ENCODE assay signal across 14 mouse cellular contexts in genomic region chr11:44546250-44546649, GRCm38 (mm10). TPM values are rescaled to one million over a fixed set of nuclear protein-coding genes. Genes with fewer than 3 reads are reported as not detected.
DNase-seq lines count a peak whose midpoint lies in the region; ATAC-seq and TF ChIP-seq lines count a peak whose summit lies in the region.
"Had no signal": no experiment of that assay in that cellular context is flagged by ENCODE, and none has a peak within 500 bp of the region (broad histone marks: within the 10 kb centered on the region; RNA-seq: fewer than 3 reads in every experiment).

No protein-coding gene starts in this region.

- WGBS in heart, embryonic 10.5 days = 76% methylated on average over 8 of the region's 8 CpGs
- 73% methylated on average over 8 of the region's 8 CpGs for whole genome bisulfite sequencing in liver, embryonic 16.5 days (ENCODE audit: insufficient replicate concordance)

- no peak for DNase-seq in left cerebral cortex, adult 2 months (ENCODE audit: extremely low spot score in 1 of 2, low spot score in 2 of 2)
- DNase-seq in left cerebral cortex, postnatal 36 days (ENCODE audit: low spot score in 2 of 2) = no peak
- peak; percentile 68 for DNase-seq in heart, embryonic 10.5 days (ENCODE audit: low spot score)
- no peak for DNase-seq in layer of hippocampus, adult 18-20 months (ENCODE audit: low spot score in 2 of 2)
- DNase-seq in cerebellum, adult 18-20 months = no peak
- DNase-seq in layer of hippocampus, postnatal 25 days (ENCODE audit: extremely low spot score in 1 of 2, low spot score in 1 of 2) = no peak
- DNase-seq: cerebellum, adult 11 months; kidney, adult 8-10 months; lung, postnatal 14 days; retina, postnatal 1 day had no signal

- H3K9ac ChIP-seq in liver, embryonic 16.5 days (ENCODE audit: low read depth, low read length) = no peak overlapping the region
- H3K9ac ChIP-seq: embryonic facial prominence, embryonic 13.5 days had no signal

- no peak for TF ChIP-seq CTCF in left cerebral cortex, adult 2 months (IDR thresholded peaks at IDR 0.05)

- H3K36me3 ChIP-seq in heart, embryonic 10.5 days = peaks cover 94% of the 10 kb centered on the region
- H3K36me3 ChIP-seq in liver, embryonic 16.5 days (ENCODE audit: control insufficient read depth, insufficient read depth) = peaks cover 76% of the 10 kb centered on the region

- intact Hi-C loops in left cerebral cortex, adult 2 months (cut with DNase I) = no loop called here
- intact Hi-C loops in left cerebral cortex, postnatal 36 days (cut with DNase I) = no loop called here

- H3K4me2 ChIP-seq in liver, embryonic 16.5 days (ENCODE audit: low read depth, low read length) = no peak overlapping the region
- H3K4me2 ChIP-seq: embryonic facial prominence, embryonic 13.5 days had no signal

- no peak overlapping the region for H3K4me3 ChIP-seq in left cerebral cortex, adult 2 months
- no peak overlapping the region for H3K4me3 ChIP-seq in heart, embryonic 10.5 days
- H3K4me3 ChIP-seq in liver, embryonic 16.5 days (ENCODE audit: low read depth, low read length) = no peak overlapping the region
- H3K4me3 ChIP-seq: embryonic facial prominence, embryonic 13.5 days had no signal

- peak; percentile 28 for ATAC-seq in activated CD4-positive, CD25-positive, alpha-beta regulatory T cell, adult 4 months
- ATAC-seq in liver, embryonic 16.5 days (ENCODE audit: low read depth) = no peak; the same call in 1 of the 2 replicates

- H3K27me3 ChIP-seq in heart, embryonic 10.5 days (ENCODE audit: insufficient read depth, poor library complexity, severe bottlenecking) = no peaks in the 10 kb centered on the region
- no peaks in the 10 kb centered on the region for H3K27me3 ChIP-seq in liver, embryonic 16.5 days (ENCODE audit: control insufficient read depth, insufficient read depth, low read depth, low read length)
- H3K27me3 ChIP-seq: embryonic facial prominence, embryonic 13.5 days had no signal

- no peaks in the 10 kb centered on the region for H3K9me3 ChIP-seq in heart, embryonic 10.5 days
- no peaks in the 10 kb centered on the region for H3K9me3 ChIP-seq in liver, embryonic 16.5 days (replicated peaks; ENCODE audit: control insufficient read depth, low read length)
- H3K9me3 ChIP-seq: embryonic facial prominence, embryonic 13.5 days; G1E had no signal

- H3K4me1 ChIP-seq in heart, embryonic 10.5 days = 0 out of 2 replicates have a peak, but pooled peaks cover 4% of the 10 kb centered on the region
- peaks cover 4% of the 10 kb centered on the region; the same call in 1 of the 2 replicates for H3K4me1 ChIP-seq in liver, embryonic 16.5 days (ENCODE audit: control insufficient read depth, low read depth, low read length)

- peak overlapping the region; percentile 47; the same call in 1 of the 2 replicates for H3K27ac ChIP-seq in left cerebral cortex, adult 2 months
- H3K27ac ChIP-seq in heart, embryonic 10.5 days = no peak overlapping the region
- H3K27ac ChIP-seq in liver, embryonic 16.5 days (ENCODE audit: low read length) = 0 out of 2 replicates have a peak overlapping the region, but pooled peaks have one; percentile 1
- H3K27ac ChIP-seq: embryonic facial prominence, embryonic 13.5 days had no signal

RNA-seq across cellular contexts. Expression of gene Rnf145, which starts 27.5 kb away (rescaled TPM):
- total RNA-seq in left cerebral cortex, adult 2 months (2021) = 10 to 100 TPM; 82.0 to 97.8 TPM
- 100 to 1,000 TPM; 104 to 107 TPM for total RNA-seq in left cerebral cortex, postnatal 36 days (2021)
- polyA plus RNA-seq in activated CD4-positive, CD25-positive, alpha-beta regulatory T cell, adult 4 months (2017; shearing (Covaris generic)) = 10 to 100 TPM; 45.3 to 60.4 TPM
- 59.8 and 82.1 TPM in 2 replicates for polyA plus RNA-seq in heart, embryonic 10.5 days (2016; fragmentation: Nextera tagmentation; extraction: Ambion mirVana)
- polyA plus RNA-seq in liver, embryonic 16.5 days (2015; fragmentation: Nextera tagmentation; extraction: Ambion mirVana) = 46.0 and 49.5 TPM in 2 replicates
- total RNA-seq in layer of hippocampus, adult 18-20 months (2021) = 100 to 1,000 TPM in 1 of 2 experiments, 10 to 100 TPM in 1; 87.0 to 107 TPM
- total RNA-seq in layer of hippocampus, postnatal 25 days (2021) = 100 to 1,000 TPM in 1 of 2 experiments, 10 to 100 TPM in 1; 90.7 to 106 TPM
